Mouse (Mus musculus): ENCODE results near the gene Magee1. TPM values are rescaled to one million over a fixed set of nuclear protein-coding genes. Genes with fewer than 3 reads are reported as not detected.
A peak's percentile ranks its signal among the peaks of the same experiment; 100 is the strongest.
"Not testable (repeated sequence)": the region's sequence is repeated elsewhere in the genome, so short reads cannot be mapped to it uniquely, and the experiment has no call there.

The Magee1 gene
- polyA plus RNA-seq, 1 experiment: 5.7 TPM

- WGBS: 79% methylated on average over 2 of the region's 2 CpGs
- TF ChIP-seq CTCF (IDR thresholded peaks at IDR 0.05; ENCODE audit: borderline replicate concordance, control insufficient read depth, extremely low read depth, insufficient read depth, low read length, poor library complexity): no peak
- TF ChIP-seq POLR2A (IDR thresholded peaks at IDR 0.05; ENCODE audit: control insufficient read depth, extremely low read depth, insufficient read depth, low read length, poor library complexity): no peak
- Histone ChIP-seq H3K4me1 (replicated peaks; ENCODE audit: control insufficient read depth, insufficient read depth, low read length) (no peaks in the 10 kb centered on the region), H3K27ac (ENCODE audit: control insufficient read depth, insufficient read depth, low read length) (no peak overlapping the region), H3K36me3 (ENCODE audit: control insufficient read depth, insufficient read depth, low read length) (no peaks in the 10 kb centered on the region), H3K27me3 (ENCODE audit: control insufficient read depth, insufficient read depth, low read length) (no peaks in the 10 kb centered on the region), H3K4me3 (ENCODE audit: control insufficient read depth, insufficient read depth, low read length) (no peak overlapping the region)
- DNase-seq: no peak
These were observed 5.2 kb upstream of the Magee1 start for GRCm38 (mm10) chrX:105114994-105115393.

DNA sequence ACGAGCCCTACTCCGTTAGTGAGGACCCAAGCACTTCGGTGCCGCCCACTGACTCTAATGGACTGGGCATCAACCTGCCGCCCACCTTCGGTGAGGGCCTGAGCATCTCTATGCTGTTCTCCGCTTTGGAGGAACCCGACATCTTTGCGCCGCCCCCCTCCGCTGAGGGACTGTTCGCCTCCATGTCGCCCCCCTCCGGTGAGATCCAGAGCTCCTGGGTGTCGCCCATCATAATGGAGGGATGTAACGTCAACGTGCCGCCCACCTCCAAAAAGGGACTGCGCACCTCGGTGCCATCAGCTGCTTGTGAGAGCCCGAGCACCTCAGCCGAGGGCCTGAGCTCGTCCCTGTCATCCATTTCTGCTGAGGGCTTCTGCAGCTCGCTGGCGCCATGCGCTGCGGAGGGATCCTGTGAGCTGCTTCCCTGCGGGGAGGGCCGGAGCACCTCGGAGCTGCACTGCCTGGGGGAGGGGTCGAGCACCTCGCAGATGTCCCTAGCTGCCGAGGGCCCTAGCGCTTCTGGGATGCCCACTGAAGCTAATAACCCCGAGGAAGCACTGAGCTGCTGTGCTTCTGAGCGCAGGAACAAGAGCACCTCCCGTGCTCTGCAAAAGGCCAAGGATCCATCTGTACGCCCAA lies 1.2 kb downstream of the Magee1 start:
- WGBS: 10% methylated on average over 35 of the region's 38 CpGs
- DNase-seq: peak; percentile 83
- Histone ChIP-seq H3K4me3 (ENCODE audit: control insufficient read depth, insufficient read depth, low read length) (peak overlapping the region; percentile 95), H3K4me1 (replicated peaks; ENCODE audit: control insufficient read depth, insufficient read depth, low read length) (peaks cover 3% of the 10 kb centered on the region; the same call in 1 of the 2 replicates), H3K27me3 (ENCODE audit: control insufficient read depth, insufficient read depth, low read length) (no peaks in the 10 kb centered on the region), H3K27ac (ENCODE audit: control insufficient read depth, insufficient read depth, low read length) (no peak overlapping the region), H3K36me3 (ENCODE audit: control insufficient read depth, insufficient read depth, low read length) (no peaks in the 10 kb centered on the region)
- TF ChIP-seq POLR2A (IDR thresholded peaks at IDR 0.05; ENCODE audit: control insufficient read depth, extremely low read depth, insufficient read depth, low read length, poor library complexity) (no peak), CTCF (IDR thresholded peaks at IDR 0.05; ENCODE audit: borderline replicate concordance, control insufficient read depth, extremely low read depth, insufficient read depth, low read length, poor library complexity) (peak; percentile 75)

- 9% methylated on average over 2 of the region's 3 CpGs for WGBS
These were observed 4.7 kb downstream of the Magee1 start for GRCm38 (mm10) chrX:105124903-105125302.

DNA sequence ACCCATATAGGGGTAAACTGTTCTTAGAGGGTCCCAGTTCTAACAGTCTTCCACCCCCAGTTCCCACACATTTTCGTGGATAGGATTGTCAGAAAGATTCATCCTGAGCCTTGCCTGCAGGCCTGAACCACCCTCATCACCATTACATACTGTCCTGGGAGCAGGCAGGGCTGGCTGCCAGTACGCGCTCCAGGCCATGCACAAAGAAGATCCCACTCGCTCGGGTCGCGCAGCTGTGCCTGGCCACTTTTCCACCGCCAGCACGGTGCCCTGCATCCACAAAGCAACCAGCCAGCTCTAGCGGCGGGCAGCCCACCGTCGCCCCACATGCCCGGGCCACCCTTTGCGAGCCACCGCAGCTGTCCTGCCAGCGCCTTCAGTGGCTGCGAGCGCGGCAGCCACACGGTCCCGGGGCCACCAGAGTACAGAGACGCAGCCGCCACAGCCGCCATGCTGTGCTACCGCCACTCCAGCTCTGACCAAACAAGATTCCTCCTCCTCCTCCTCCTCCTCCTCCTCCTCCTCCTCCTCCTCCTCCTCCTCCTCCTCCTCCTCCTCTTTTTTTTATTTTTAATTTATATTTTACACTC lies 31.8 kb downstream of the Magee1 start:
- no peak overlapping the region for H3K4me3 ChIP-seq (ENCODE audit: control insufficient read depth, insufficient read depth, low read length)
- no peaks in the 10 kb centered on the region for H3K4me1 ChIP-seq (replicated peaks; ENCODE audit: control insufficient read depth, insufficient read depth, low read length)
- no peak for TF ChIP-seq POLR2A (IDR thresholded peaks at IDR 0.05; ENCODE audit: control insufficient read depth, extremely low read depth, insufficient read depth, low read length, poor library complexity)
- no peak for TF ChIP-seq CTCF (IDR thresholded peaks at IDR 0.05; ENCODE audit: borderline replicate concordance, control insufficient read depth, extremely low read depth, insufficient read depth, low read length, poor library complexity)
- no peaks in the 10 kb centered on the region for H3K36me3 ChIP-seq (ENCODE audit: control insufficient read depth, insufficient read depth, low read length)
- no peaks in the 10 kb centered on the region for H3K27me3 ChIP-seq (ENCODE audit: control insufficient read depth, insufficient read depth, low read length)
- H3K27ac ChIP-seq (ENCODE audit: control insufficient read depth, insufficient read depth, low read length): no peak overlapping the region
- no peak for DNase-seq
- 89% methylated on average over 16 of the region's 26 CpGs for WGBS

More at GRCm38 (mm10) chrX:105124903-105125302, 4.7 kb downstream of the Magee1 start:
- no peaks in the 10 kb centered on the region for H3K36me3 ChIP-seq (ENCODE audit: control insufficient read depth, insufficient read depth, low read length)
- DNase-seq: no peak
- no peaks in the 10 kb centered on the region for H3K27me3 ChIP-seq (ENCODE audit: control insufficient read depth, insufficient read depth, low read length)
- TF ChIP-seq POLR2A (IDR thresholded peaks at IDR 0.05; ENCODE audit: control insufficient read depth, extremely low read depth, insufficient read depth, low read length, poor library complexity) (no peak), CTCF (IDR thresholded peaks at IDR 0.05; ENCODE audit: borderline replicate concordance, control insufficient read depth, extremely low read depth, insufficient read depth, low read length, poor library complexity) (no peak)
- no peak overlapping the region for H3K4me3 ChIP-seq (ENCODE audit: control insufficient read depth, insufficient read depth, low read length)
- peaks cover 3% of the 10 kb centered on the region; the same call in 1 of the 2 replicates for H3K4me1 ChIP-seq (replicated peaks; ENCODE audit: control insufficient read depth, insufficient read depth, low read length)
- H3K27ac ChIP-seq (ENCODE audit: control insufficient read depth, insufficient read depth, low read length): no peak overlapping the region

- H3K4me3 ChIP-seq (ENCODE audit: control insufficient read depth, insufficient read depth, low read length); H3K27ac ChIP-seq (ENCODE audit: control insufficient read depth, insufficient read depth, low read length); H3K27me3 ChIP-seq (ENCODE audit: control insufficient read depth, insufficient read depth, low read length); H3K4me1 ChIP-seq (replicated peaks; ENCODE audit: control insufficient read depth, insufficient read depth, low read length); DNase-seq; H3K36me3 ChIP-seq (ENCODE audit: control insufficient read depth, insufficient read depth, low read length): not testable (repeated sequence)
- WGBS: 54% methylated on average over 6 of the region's 6 CpGs
These were observed 44.8 kb downstream of the Magee1 start for GRCm38 (mm10) chrX:105165007-105165406.

GRCm38 (mm10) chrX:105167217-105167616 lies 47.0 kb downstream of the Magee1 start:
- 16% methylated on average over 2 of the region's 2 CpGs for WGBS
- no peak for TF ChIP-seq POLR2A (IDR thresholded peaks at IDR 0.05; ENCODE audit: control insufficient read depth, extremely low read depth, insufficient read depth, low read length, poor library complexity)
- no peak for TF ChIP-seq CTCF (IDR thresholded peaks at IDR 0.05; ENCODE audit: borderline replicate concordance, control insufficient read depth, extremely low read depth, insufficient read depth, low read length, poor library complexity)
- Histone ChIP-seq H3K27me3 (ENCODE audit: control insufficient read depth, insufficient read depth, low read length) (no peaks in the 10 kb centered on the region), H3K27ac (ENCODE audit: control insufficient read depth, insufficient read depth, low read length) (no peak overlapping the region), H3K4me3 (ENCODE audit: control insufficient read depth, insufficient read depth, low read length) (no peak overlapping the region), H3K4me1 (replicated peaks; ENCODE audit: control insufficient read depth, insufficient read depth, low read length) (no peaks in the 10 kb centered on the region), H3K36me3 (ENCODE audit: control insufficient read depth, insufficient read depth, low read length) (no peaks in the 10 kb centered on the region)
- no peak for DNase-seq

Other genes starting within 250 kb of the Magee1 start
- 13.1 and 13.7 TPM in 2 replicates for gene Pbdc1, start 40.6 kb upstream of the Magee1 start, polyA plus RNA-seq (2012; rRNA removed)

All from thymus, adult 2 months (tissue).